Mouse (Mus musculus): Measurements from ENCODE around the gene Paqr4. TPM values are rescaled to one million over a fixed set of nuclear protein-coding genes. Genes with fewer than 3 reads are reported as not detected.
"Not testable (repeated sequence)": the region's sequence is repeated elsewhere in the genome, so short reads cannot be mapped to it uniquely, and the experiment has no call there.

Paqr4 gene
- polyA plus RNA-seq, 1 experiment from 2014 or later = 26.5 TPM

DNA sequence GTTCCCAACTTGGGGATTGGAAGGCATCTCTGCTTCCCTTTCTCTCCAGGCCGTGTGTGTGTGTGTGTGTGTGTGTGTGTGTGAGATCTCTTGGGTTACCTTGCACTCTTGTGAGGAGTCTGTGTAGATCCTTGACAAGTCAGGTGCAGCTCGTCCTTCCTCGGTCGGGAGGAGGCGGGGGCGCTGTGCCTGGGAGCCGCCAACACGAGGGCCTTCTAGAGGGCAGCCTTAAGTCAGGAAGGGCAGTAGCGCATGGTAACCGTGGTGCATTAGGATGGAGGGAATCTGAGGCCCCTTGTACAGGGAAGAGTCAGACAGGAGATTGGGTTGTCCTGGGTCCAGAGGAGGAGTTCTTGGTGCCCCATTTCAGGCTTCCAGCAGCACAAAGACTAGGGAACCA lies 35.5 kb upstream of the Paqr4 start:
- no peak for DNase-seq (ENCODE audit: low spot score)
- H3K27ac ChIP-seq (ENCODE audit: low read depth, low read length) = no peak overlapping the region
- H3K4me1 ChIP-seq (replicated peaks; ENCODE audit: control insufficient read depth, insufficient read depth, low read length) = no peaks in the 10 kb centered on the region
- H3K4me3 ChIP-seq (ENCODE audit: low read depth, low read length) = no peak overlapping the region
- 79% methylated on average over 10 of the region's 10 CpGs for WGBS
- H3K36me3 ChIP-seq (ENCODE audit: control insufficient read depth, insufficient read depth, low read length) = no peaks in the 10 kb centered on the region
- ATAC-seq (replicated peaks; ENCODE audit: low FRiP score) = no peak
- no peaks in the 10 kb centered on the region for H3K9me3 ChIP-seq (ENCODE audit: control insufficient read depth, low read length)
- no peak overlapping the region for H3K9ac ChIP-seq (ENCODE audit: low read length)
- no peak overlapping the region for H3K4me2 ChIP-seq (ENCODE audit: low read depth, low read length, severe bottlenecking)
- H3K27me3 ChIP-seq (ENCODE audit: control insufficient read depth, insufficient read depth, low read length) = no peaks in the 10 kb centered on the region

DNA sequence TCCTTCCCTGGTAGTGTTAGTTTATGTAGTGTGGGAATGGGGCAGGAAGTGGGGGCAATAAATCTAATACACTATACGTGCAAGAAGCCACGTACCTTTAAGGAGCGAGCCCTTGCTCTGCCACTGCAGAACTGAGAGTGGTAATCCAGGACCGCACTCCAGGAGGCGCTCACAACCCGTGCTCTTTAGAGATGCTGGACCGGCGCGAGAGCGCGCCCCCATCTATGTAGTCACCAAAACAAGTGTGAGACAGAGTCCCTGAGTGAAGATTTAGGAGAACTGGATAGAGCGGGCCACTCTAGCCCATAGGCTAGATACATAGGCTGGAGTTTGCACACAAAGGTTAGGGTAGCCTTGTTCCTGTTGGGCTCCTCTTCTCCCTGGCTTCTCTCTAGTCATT lies 33.4 kb upstream of the Paqr4 start:
- Histone ChIP-seq H3K4me2 (ENCODE audit: low read depth, low read length, severe bottlenecking) (no peak overlapping the region), H3K9ac (ENCODE audit: low read length) (no peak overlapping the region), H3K27ac (ENCODE audit: low read depth, low read length) (no peak overlapping the region), H3K4me1 (replicated peaks; ENCODE audit: control insufficient read depth, insufficient read depth, low read length) (peaks cover 4% of the 10 kb centered on the region; the same call in 1 of the 2 replicates), H3K27me3 (ENCODE audit: control insufficient read depth, insufficient read depth, low read length) (no peaks in the 10 kb centered on the region), H3K9me3 (ENCODE audit: control insufficient read depth, low read length) (no peaks in the 10 kb centered on the region), H3K4me3 (ENCODE audit: low read depth, low read length) (no peak overlapping the region), H3K36me3 (ENCODE audit: control insufficient read depth, insufficient read depth, low read length) (no peaks in the 10 kb centered on the region)
- 6% methylated on average over 12 of the region's 12 CpGs for WGBS
- ATAC-seq (replicated peaks; ENCODE audit: low FRiP score) (peak; percentile 33; the same call in 1 of the 2 replicates), DNase-seq (ENCODE audit: low spot score) (peak; percentile 89)

DNA sequence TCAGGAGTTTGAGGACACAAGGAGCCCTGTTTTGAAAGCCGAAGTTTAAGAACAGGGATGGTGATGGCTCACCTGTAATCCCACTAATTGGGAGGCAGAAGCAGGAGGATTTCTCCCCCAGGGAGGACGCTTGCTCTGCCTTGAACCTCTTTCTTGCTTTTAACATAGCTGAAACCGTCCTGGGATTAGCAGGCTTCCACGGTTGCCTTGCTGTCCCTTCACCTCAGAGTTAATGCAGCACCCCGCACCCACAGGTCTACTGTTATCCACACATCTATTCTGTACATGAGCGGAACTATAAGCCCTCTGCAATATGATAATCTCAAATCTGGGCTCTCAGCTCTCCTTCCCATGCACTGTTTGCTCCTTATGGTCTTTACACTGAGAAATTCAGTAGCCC lies 33.0 kb upstream of the Paqr4 start:
- ATAC-seq (replicated peaks; ENCODE audit: low FRiP score) (no peak), DNase-seq (ENCODE audit: low spot score) (no peak)
- Histone ChIP-seq H3K9me3 (ENCODE audit: control insufficient read depth, low read length) (no peaks in the 10 kb centered on the region), H3K4me2 (ENCODE audit: low read depth, low read length, severe bottlenecking) (no peak overlapping the region), H3K4me3 (ENCODE audit: low read depth, low read length) (no peak overlapping the region), H3K9ac (ENCODE audit: low read length) (no peak overlapping the region), H3K27me3 (ENCODE audit: control insufficient read depth, insufficient read depth, low read length) (no peaks in the 10 kb centered on the region), H3K27ac (ENCODE audit: low read depth, low read length) (no peak overlapping the region), H3K36me3 (ENCODE audit: control insufficient read depth, insufficient read depth, low read length) (no peaks in the 10 kb centered on the region), H3K4me1 (replicated peaks; ENCODE audit: control insufficient read depth, insufficient read depth, low read length) (peaks cover 4% of the 10 kb centered on the region; the same call in 1 of the 2 replicates)
- 75% methylated on average over 6 of the region's 6 CpGs for WGBS

DNA sequence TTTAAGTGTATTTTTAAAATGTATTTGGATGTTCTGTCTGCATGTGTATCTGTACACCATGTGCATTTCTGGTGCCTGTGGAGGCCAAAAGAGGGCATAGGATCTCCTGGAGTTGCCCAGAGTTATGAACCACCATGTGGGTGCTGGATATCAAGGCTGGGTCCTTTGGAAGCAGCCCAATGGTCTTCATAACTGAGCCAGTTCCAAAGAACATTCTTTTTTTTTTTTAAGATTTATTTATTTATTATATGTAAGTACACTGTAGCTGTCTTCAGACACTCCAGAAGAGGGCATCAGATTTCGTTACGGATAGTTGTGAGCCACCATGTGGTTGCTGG lies 31.5 kb upstream of the Paqr4 start:
- not testable (repeated sequence) for H3K27me3 ChIP-seq (ENCODE audit: control insufficient read depth, insufficient read depth, low read length); DNase-seq (ENCODE audit: low spot score); H3K4me3 ChIP-seq (ENCODE audit: low read depth, low read length); ATAC-seq (replicated peaks; ENCODE audit: low FRiP score); H3K36me3 ChIP-seq (ENCODE audit: control insufficient read depth, insufficient read depth, low read length); H3K9ac ChIP-seq (ENCODE audit: low read length); H3K9me3 ChIP-seq (ENCODE audit: control insufficient read depth, low read length); H3K27ac ChIP-seq (ENCODE audit: low read depth, low read length); H3K4me1 ChIP-seq (replicated peaks; ENCODE audit: control insufficient read depth, insufficient read depth, low read length)
- peak overlapping the region; percentile 63; the same call in 1 of the 2 replicates for H3K4me2 ChIP-seq (ENCODE audit: low read depth, low read length, severe bottlenecking)
- WGBS = 80% methylated on average over 2 of the region's 2 CpGs

DNA sequence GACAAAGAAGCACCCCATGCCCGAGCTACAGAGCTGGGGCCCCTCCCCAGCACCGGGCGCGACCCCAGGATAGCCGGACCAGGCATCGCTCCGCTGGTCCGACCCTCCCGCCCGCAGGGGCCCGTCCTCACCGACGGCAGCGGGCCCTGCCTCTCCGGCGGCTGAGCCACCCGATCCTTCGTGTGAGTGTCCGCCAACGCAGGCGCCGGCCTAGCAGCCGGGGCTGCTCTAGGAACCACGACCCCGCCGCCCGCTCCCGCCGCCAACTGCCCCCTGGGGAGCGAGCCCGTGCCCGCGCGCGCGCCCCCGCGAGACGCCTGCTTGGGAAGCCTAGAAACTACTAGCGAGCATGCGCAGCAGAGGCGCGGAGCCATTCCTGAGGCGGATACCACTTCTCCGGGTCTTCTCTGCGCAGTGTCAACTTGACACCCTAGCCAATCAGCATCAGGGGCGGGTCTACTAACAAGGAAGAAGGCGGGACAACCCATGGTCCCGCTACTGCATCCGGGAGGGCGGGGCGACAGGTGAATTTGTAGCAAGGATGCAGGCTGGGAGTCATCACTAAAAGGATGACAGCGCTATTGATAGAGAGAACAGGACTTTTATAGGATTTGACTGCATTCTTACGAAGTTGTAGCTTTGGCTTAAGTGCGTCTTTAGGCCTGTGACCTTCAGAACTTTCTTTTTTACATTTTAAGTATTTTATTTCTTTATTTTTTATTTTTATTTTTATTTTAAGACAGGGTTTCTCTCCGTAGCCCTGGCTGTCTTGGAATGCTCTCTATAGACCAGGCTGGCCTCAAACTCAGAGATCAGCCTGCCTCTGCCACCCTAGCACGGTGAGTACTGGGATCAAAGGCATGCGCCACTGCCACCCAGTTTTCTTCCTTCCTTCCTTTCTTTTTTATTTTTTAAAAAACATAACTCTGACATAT lies 30.9 kb upstream of the Paqr4 start, which contains the start of gene Flywch1:
Gene Flywch1, minus strand, starts transcription at position 319 of the 935 bp plus-strand sequence.
- Histone ChIP-seq H3K9ac (ENCODE audit: low read length) (peak within 1 kb of the TSS; percentile 91), H3K36me3 (ENCODE audit: control insufficient read depth, insufficient read depth, low read length) (no peaks in the 10 kb centered on the region), H3K4me1 (replicated peaks; ENCODE audit: control insufficient read depth, insufficient read depth, low read length) (peaks cover 4% of the 10 kb centered on the region; the same call in 1 of the 2 replicates), H3K27ac (ENCODE audit: low read depth, low read length) (peak within 1 kb of the TSS; percentile 72), H3K9me3 (ENCODE audit: control insufficient read depth, low read length) (no peaks in the 10 kb centered on the region), H3K4me3 (ENCODE audit: low read depth, low read length) (peak within 1 kb of the TSS; percentile 80), H3K4me2 (ENCODE audit: low read depth, low read length, severe bottlenecking) (peak within 1 kb of the TSS; percentile 63), H3K27me3 (ENCODE audit: control insufficient read depth, insufficient read depth, low read length) (no peaks in the 10 kb centered on the region)
- 4% methylated on average over 45 of the region's 58 CpGs for WGBS
- peak; percentile 98 for ATAC-seq (replicated peaks; ENCODE audit: low FRiP score)
- peak; percentile 99 for DNase-seq (ENCODE audit: low spot score)

DNA sequence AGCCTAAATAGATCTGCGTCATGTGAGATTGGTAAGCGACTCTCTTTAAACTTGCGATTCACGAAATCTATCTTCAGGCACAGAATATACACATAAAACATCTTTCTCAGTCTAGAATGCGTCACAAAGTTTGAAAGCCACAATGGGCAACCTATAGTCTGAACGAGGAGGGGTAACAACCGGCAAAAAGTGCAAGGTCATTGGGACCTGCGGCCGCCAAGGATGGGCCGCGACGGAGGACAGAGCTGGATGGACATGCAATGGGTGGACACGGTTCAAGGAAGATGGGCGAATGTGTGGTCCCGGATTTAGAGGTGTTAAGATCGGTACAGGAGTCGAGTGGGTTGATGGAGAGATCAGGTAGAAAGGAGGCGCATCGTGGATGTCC lies 30.2 kb upstream of the Paqr4 start:
- peak overlapping the region; percentile 91 for H3K9ac ChIP-seq (ENCODE audit: low read length)
- peak overlapping the region; percentile 80 for H3K4me3 ChIP-seq (ENCODE audit: low read depth, low read length)
- H3K36me3 ChIP-seq (ENCODE audit: control insufficient read depth, insufficient read depth, low read length) = no peaks in the 10 kb centered on the region
- H3K27me3 ChIP-seq (ENCODE audit: control insufficient read depth, insufficient read depth, low read length) = no peaks in the 10 kb centered on the region
- WGBS = under 1% methylated on average over 19 of the region's 19 CpGs
- peak overlapping the region; percentile 72 for H3K27ac ChIP-seq (ENCODE audit: low read depth, low read length)
- DNase-seq (ENCODE audit: low spot score) = no peak
- H3K9me3 ChIP-seq (ENCODE audit: control insufficient read depth, low read length) = no peaks in the 10 kb centered on the region
- H3K4me2 ChIP-seq (ENCODE audit: low read depth, low read length, severe bottlenecking) = peak overlapping the region; percentile 63
- peaks cover 4% of the 10 kb centered on the region; the same call in 1 of the 2 replicates for H3K4me1 ChIP-seq (replicated peaks; ENCODE audit: control insufficient read depth, insufficient read depth, low read length)
- no peak for ATAC-seq (replicated peaks; ENCODE audit: low FRiP score)

DNA sequence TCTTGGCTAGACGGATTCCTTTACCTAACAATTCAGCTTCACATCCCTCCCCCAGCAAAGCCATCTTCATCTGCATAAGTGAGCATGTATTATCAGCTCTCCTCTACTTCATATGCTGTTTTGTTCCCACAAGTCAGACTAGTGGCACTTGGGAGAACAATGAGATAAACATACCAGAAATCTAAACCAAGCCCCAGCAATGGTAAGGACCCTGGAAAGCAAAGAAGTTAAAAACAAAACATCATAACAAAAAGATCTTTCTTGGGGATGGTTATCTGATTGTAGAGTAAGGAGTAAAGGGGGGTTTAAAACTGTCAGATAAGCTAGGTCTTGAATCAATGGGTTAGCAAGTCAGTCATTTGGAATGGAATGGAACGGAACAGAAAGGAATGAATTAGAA lies 29.8 kb upstream of the Paqr4 start:
- Histone ChIP-seq H3K9me3 (ENCODE audit: control insufficient read depth, low read length) (no peaks in the 10 kb centered on the region), H3K9ac (ENCODE audit: low read length) (peak overlapping the region; percentile 91), H3K4me1 (replicated peaks; ENCODE audit: control insufficient read depth, insufficient read depth, low read length) (peaks cover 4% of the 10 kb centered on the region; the same call in 1 of the 2 replicates), H3K4me2 (ENCODE audit: low read depth, low read length, severe bottlenecking) (peak overlapping the region; percentile 63), H3K27me3 (ENCODE audit: control insufficient read depth, insufficient read depth, low read length) (no peaks in the 10 kb centered on the region), H3K27ac (ENCODE audit: low read depth, low read length) (peak overlapping the region; percentile 72; the same call in 1 of the 2 replicates), H3K36me3 (ENCODE audit: control insufficient read depth, insufficient read depth, low read length) (no peaks in the 10 kb centered on the region), H3K4me3 (ENCODE audit: low read depth, low read length) (peak overlapping the region; percentile 80)
- ATAC-seq (replicated peaks; ENCODE audit: low FRiP score) = no peak
- WGBS = 9% methylated on average over 2 of the region's 2 CpGs
- no peak for DNase-seq (ENCODE audit: low spot score)

DNA sequence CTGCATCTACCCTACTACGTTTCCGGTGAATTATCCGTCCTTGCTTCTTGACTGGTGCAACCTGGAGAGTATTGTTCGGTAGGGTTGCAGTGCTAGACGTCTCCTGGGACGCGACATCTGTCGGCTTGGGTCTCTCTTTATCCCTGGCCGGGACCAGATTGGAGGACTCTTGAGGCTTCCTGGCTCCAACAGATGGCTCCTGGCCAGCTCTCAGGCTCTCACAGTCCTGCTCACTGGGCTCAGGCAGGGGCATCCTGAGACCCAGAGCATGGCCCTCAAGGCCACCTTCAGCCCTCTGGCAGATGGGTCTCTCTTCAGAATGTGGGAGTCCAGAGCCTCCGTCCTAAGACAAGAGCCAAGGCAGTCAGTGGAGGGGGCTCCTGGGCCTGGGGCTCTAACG lies 22.3 kb upstream of the Paqr4 start:
- Histone ChIP-seq H3K4me1 (replicated peaks; ENCODE audit: control insufficient read depth, insufficient read depth, low read length) (no peaks in the 10 kb centered on the region), H3K9ac (ENCODE audit: low read length) (no peak overlapping the region), H3K4me2 (ENCODE audit: low read depth, low read length, severe bottlenecking) (no peak overlapping the region), H3K27me3 (ENCODE audit: control insufficient read depth, insufficient read depth, low read length) (no peaks in the 10 kb centered on the region), H3K9me3 (ENCODE audit: control insufficient read depth, low read length) (no peaks in the 10 kb centered on the region), H3K27ac (ENCODE audit: low read depth, low read length) (no peak overlapping the region), H3K36me3 (ENCODE audit: control insufficient read depth, insufficient read depth, low read length) (peaks cover 21% of the 10 kb centered on the region), H3K4me3 (ENCODE audit: low read depth, low read length) (no peak overlapping the region)
- 88% methylated on average over 11 of the region's 11 CpGs for WGBS
- DNase-seq (ENCODE audit: low spot score) (no peak), ATAC-seq (replicated peaks; ENCODE audit: low FRiP score) (no peak)

Measured in forebrain, embryonic 11.5 days (tissue).